Mouse (Mus musculus) urinary bladder, adult 18-20 months (tissue): ENCODE measurements around the gene Nectin3.
A peak's percentile ranks its signal among the peaks of the same experiment; 100 is the strongest.

Source experiments
- DNase-seq, 2 experiments: peaks; one replicate each; pipeline ENCODE4 v3.0.0; 2022; ENCODE audit warnings: low spot score in 2 of 2, mixed read lengths in 2 of 2

Nectin3 gene

GRCm38 (mm10) chr16:46498421-46498789, at the start of gene Nectin3:
Gene Nectin3, minus strand, starts transcription at chr16:46498525.
- DNase-seq = no peak

GRCm38 (mm10) chr16:46538092-46538491, 39.8 kb upstream of the Nectin3 start:
- no peak for DNase-seq

GRCm38 (mm10) chr16:46532465-46533254, 34.3 kb upstream of the Nectin3 start:
- no peak for DNase-seq

GRCm38 (mm10) chr16:46531023-46531422, 32.7 kb upstream of the Nectin3 start:
- DNase-seq = no peak

GRCm38 (mm10) chr16:46520885-46521417, 22.6 kb upstream of the Nectin3 start:
- no peak for DNase-seq

GRCm38 (mm10) chr16:46519606-46520005, 21.3 kb upstream of the Nectin3 start:
- DNase-seq = no peak

GRCm38 (mm10) chr16:46507944-46508333, 9.6 kb upstream of the Nectin3 start:
- no peak for DNase-seq

- DNase-seq = no peak
Observed at GRCm38 (mm10) chr16:46507260-46507943, 9.1 kb upstream of the Nectin3 start.

- no peak for DNase-seq
Observed at GRCm38 (mm10) chr16:46504006-46504405, 5.7 kb upstream of the Nectin3 start.

GRCm38 (mm10) chr16:46502311-46502710, 4.0 kb upstream of the Nectin3 start:
- no peak for DNase-seq

- DNase-seq = no peak
Observed at GRCm38 (mm10) chr16:46500759-46501158, 2.4 kb upstream of the Nectin3 start.

- DNase-seq = peak in 1 of 2 experiments; percentile 16
Observed at GRCm38 (mm10) chr16:46497686-46498420, 472 bp downstream of the Nectin3 start.

GRCm38 (mm10) chr16:46496889-46497685, 1.2 kb downstream of the Nectin3 start:
- peak; percentile 85 to 86 for DNase-seq

- DNase-seq = peak; percentile 26 to 34
Observed at GRCm38 (mm10) chr16:46496031-46496868, 2.1 kb downstream of the Nectin3 start.

- DNase-seq = no peak
Observed at GRCm38 (mm10) chr16:46495201-46495600, 3.1 kb downstream of the Nectin3 start.

GRCm38 (mm10) chr16:46487436-46488097, 10.8 kb downstream of the Nectin3 start:
- peak; percentile 9 to 12 for DNase-seq

- no peak for DNase-seq
Observed at GRCm38 (mm10) chr16:46477336-46477735, 21.0 kb downstream of the Nectin3 start.

GRCm38 (mm10) chr16:46451421-46451820, 46.9 kb downstream of the Nectin3 start:
- no peak for DNase-seq

- no peak for DNase-seq
Observed at GRCm38 (mm10) chr16:46449013-46449412, 49.3 kb downstream of the Nectin3 start.

- DNase-seq = no peak
Observed at GRCm38 (mm10) chr16:46431317-46431716, 67.0 kb downstream of the Nectin3 start.
